Mouse (Mus musculus) ZHBTc4 (cell line): ENCODE results near the gene Lingo4.

Experiments used
- DNase-seq: peaks from one replicate; pipeline ENCODE4 v3.0.0-alpha.2; 2011; ENCODE audit warnings: low read depth, low spot score

Lingo4 gene

DNA sequence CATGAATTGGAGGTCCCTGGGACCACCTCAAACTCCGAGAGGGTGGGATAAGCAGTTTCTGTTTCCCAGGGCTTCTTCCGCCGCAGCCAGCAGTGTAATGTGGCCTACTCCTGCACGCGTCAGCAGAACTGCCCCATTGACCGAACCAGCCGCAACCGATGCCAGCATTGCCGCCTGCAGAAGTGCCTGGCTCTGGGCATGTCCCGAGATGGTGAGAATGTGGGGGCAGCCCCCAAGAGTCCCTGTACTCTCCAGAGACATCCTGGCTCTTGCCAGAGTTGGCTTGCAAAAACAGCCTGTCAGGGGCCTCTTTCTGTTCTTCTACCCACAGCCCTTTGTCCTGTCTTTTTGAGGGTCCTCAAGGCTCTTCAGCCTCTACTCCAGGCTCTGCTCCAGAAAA is 10.9 kb upstream of the Lingo4 start:
- DNase-seq = no peak

DNA sequence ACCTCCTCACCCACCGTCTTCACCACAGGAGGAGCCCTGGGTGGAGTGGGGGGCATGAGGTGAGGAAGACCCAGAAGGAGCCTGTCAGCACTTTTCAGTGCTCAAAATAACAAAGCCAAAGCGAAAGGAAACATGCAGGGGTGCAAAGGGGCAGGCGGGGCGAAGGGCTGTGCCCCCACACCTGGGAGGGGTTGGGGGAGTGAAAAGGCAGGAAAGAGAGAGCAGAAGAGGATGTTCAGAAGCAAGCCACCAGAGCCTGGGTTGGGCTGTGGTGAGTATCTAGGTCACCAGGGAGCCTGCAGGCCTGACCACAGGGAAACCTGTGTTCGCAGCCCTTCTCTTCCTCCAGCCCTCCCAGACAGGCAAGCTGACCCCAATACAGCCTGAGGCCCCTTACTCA is 10.3 kb upstream of the Lingo4 start:
- DNase-seq = no peak

DNA sequence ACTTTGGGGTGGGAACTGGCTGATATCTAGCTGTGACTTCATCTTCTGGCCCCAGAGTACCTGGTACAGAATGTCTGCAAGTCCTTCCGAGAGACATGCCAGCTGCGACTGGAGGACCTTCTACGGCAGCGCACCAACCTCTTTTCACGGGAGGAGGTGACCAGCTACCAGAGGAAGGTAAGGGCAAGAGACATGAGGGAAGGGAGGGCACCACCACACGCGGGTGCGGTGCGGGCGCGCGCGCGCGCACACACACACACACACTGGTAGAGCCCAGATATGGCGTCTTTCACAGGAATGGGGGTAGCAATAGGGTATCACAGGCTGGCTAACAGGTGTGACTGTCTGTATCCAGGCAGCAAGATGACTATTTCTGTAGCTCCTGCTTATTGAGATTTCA is 8.9 kb upstream of the Lingo4 start:
- no peak for DNase-seq

DNA sequence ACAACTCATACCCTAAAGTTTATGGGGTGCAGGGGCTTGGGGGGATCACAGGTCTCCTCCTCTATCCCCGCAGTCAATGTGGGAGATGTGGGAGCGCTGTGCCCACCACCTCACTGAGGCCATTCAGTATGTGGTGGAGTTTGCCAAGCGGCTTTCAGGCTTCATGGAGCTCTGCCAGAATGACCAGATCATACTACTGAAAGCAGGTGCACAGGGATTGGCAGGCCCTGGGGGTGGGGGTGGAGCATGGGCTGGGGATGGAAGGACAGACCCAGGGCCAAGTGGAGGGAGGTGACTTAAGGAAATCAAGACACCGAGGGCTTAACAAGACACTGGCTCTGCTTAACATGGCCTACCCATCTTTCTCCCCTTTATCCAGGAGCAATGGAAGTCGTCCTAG is 7.3 kb upstream of the Lingo4 start:
- DNase-seq = no peak

DNA sequence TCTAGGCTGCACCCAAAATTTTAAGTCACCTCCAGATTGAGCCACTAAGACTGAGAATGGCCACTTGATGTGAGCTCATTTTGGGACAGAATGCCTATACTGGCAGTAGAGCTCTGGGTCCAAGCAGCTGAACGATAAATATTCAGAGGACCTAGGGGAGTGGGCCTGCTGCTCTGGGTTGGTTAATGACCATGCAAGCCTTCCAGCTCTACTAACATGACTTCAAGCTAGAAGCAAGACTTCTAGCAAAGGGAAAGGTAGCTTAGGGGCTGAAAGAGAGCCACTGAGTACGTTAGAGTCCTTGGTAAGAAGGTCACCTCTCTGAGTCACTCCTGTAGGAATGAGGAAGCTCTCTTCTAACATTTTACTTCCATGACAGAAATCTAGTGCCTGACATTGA is 6.2 kb upstream of the Lingo4 start:
- DNase-seq = no peak

DNA sequence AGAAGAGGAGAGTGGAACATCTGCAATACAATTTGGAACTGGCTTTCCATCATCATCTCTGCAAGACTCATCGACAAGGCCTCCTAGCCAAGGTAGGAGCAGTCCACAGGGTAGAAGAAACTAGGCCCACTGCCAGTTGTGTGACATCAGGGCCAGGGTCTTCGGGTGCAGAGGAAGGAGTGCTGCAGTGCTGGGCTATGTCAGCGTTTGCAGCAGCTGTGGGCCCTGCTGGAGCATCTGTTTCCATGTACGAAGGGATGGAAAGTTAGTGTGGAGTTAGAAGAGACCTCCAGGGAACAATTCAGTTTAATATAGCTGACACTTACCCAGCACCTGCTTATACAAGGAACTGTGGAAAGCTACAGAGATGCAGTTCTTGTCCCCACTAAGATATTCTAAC is 5.3 kb upstream of the Lingo4 start:
- no peak for DNase-seq

DNA sequence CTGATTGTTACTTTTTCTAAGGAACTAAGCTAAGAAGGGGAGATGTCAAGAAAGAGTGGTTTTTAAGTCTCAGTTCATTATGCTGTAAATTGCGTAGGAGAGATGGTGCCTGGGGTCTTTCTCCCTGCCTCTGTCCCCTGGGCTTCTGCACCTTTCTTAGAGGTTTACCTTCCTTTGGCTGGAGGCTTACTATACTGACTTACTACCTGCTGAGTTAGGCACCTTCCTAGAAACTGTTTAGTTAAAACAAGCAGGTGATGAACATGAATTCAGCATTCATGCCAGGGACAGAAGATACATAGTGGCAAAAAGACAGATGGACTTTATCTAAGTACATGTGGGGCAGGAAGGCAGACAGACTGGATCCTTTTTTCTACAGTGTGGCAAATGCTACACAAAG is 2.0 kb upstream of the Lingo4 start:
- DNase-seq = no peak

DNA sequence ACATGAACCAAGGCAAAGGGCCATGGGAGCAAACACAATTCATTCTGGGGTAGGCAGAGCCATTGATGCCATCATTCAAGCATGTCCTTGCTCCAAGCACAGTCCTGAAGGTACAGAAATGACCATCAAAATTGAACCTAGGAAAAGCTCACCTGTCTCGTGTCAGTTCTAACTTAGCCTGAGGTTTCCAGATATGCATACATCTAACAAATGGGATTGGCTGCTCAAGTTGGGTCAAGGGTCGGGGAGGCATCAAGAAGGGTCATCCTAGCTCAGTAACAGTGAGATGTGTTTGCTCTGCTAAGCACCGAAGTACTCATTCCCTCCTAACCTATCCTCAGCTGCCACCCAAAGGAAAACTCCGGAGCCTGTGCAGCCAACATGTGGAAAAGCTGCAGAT is 1.5 kb upstream of the Lingo4 start:
- no peak for DNase-seq

DNA sequence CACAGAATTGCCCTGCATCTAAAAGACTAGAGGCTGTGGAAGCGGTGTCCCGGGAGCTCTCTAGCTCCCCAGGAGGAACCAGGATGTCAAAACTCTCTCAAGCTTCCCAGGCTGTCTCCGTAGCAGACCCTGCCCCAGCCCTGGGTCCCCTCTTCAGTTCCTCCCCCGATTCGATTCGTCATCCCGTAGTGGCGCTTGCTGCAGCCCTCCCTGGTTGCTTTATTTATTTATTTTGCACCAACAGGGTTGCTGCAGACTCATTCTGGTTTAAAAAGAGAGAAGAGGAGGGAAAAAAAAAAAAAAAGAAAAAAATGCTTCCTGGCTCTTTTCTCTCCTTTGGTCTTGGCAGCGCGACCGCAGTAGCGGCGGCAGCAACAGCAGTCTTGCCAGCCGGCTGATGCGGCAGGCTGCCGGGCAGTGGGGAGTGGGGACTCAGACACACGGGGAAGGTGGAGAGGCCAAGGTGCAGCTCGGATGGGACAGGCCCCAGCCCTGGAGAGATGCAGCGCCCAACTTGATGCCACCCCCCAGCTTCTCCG is 695 bp downstream of the Lingo4 start:
- no peak for DNase-seq

DNA sequence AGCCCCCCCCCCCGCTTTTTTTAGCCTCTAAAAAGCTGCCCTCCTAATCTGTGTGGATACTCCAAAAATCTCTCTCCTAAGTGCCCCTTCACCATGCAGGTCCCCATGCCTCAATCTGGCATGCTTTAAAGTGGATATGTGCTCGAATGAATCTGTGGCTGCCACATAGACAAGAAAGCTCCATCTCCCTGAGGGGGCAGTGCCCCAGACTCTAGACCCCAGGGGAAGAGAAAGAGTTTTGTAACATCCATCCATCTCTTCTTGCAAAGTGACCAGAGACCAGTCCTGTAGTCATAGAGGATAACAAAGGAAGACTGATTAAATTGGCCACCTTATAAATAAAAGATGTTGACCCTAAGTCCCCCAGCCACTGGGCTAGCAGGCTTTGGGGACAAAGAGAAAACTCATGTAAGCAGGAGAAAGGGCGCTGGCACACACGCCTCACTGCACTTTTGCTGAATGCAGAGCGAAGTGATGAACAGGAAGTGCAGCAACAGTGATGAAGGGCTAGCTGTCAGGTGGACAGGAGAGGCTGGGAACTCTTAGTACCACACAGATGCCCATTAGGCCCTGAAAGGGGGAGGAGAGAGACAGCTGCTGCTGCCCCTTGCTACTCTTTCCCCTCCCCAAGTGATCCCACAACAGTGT is 1.5 kb downstream of the Lingo4 start:
- DNase-seq = no peak

DNA sequence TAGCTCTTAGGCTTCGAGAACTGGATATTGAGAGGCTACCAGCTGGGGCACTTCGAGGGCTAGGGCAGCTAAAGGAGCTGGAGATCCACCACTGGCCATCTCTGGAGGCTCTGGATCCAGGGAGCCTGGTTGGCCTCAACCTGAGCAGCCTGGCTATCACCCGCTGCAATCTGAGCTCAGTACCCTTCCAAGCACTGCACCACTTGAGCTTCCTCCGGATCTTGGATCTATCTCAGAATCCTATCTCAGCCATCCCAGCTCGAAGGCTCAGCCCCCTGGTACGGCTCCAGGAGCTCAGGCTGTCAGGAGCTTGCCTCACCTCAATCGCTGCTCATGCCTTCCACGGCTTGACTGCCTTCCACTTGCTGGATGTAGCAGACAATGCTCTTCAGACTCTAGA is 4.1 kb downstream of the Lingo4 start:
- no peak for DNase-seq

DNA sequence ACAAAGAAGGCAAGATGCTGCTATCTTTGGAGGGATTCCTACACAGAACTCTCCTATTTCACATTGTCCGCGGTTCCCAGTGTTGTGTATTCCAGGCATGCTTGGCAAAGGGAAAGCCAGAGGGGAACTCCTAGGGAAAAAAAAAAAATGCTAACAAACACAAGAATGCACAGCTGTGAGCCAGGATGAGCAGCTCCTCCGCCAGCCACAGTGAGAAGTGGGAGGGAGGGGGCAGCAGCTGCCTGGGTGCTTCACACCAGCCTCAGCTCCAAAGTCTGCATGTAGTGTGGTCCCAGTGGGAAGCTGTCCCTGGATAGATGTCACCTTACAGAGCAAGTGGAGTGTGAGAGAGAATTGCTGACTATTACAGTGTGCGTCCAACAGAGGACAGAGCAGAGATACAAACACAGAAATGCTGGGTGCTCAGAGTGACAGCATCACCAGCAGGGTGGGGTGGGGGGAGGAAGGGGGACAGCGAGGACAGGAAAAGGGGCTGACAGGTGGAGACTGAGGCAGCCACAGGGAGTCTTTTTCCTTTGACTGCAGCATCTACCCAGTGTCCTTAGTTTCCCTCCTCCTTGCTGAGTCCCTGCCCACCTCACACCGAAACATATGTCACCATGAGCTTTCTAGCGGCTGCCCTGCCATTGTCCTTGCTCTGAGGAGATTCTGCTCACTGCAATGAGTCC is 6.2 kb downstream of the Lingo4 start:
- no peak for DNase-seq

DNA sequence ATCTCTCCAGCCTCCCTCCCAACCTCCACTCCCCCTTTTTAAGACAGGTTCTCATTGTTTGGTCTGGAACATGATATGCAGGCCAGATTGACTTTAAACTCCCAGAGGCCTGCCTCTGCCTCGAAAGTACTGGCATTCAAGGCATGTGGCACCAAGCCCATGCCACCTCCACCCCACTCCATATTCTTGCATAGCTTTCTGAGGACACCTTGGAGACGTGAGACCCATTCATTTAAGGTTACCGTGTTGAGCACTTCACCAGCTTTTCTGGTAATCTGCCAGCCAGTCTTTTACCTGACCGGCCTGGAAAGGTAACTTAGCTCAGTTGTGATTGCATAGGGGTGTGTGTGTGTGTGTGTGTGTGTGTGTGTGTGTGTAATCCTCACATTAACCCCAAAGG is 7.2 kb downstream of the Lingo4 start:
- no peak for DNase-seq

DNA sequence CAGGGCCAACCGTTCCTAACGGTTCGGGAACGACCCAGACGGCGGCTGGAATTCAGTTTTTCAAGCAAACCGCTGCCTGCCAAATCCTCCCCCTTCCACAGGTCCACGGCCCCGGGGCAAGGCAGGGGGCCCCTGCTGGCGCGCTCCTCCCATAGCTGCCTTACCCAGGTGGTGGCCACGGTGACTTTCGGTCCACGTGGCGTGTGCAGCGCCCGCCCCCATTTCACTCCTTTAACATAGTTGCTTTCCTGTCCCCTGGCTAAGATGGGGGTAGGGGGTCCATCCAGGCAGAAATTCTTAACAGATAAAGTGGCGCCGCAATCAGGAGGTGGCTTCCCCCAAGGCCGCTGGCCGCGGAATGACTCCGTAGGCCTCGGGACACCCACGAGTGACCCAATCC is 14.2 kb downstream of the Lingo4 start:
- DNase-seq = no peak

DNA sequence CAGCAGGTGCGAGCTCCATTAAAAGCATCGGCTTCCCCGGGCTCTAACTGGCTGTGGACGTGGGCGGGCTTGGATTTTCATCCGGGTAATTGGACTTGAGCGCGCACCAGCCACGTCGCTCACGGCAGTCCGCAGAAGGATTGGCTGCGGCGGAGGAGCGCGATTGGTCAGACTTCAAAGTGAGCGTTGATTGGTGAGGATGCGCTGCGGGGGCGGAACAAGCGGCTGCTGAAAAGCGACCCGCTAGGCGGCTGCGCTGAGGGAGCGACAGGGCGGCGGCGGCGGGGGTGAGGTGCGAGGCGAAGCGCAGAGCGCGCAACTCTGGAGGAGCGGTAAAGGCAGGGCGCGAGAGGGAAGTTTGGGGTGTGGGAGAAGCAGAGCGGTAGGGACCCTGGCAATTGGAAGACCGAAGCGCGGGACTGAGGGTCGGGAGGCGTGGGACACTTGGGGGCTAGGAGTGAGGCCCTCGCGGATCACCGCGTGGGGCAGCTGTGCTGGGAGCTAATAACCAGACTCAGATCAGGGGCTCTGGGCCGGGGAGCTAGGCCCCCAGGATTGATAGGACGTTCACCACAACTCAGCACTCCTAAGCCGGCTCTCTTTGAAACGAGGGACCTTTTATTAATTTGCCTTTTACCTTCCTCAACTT is 14.8 kb downstream of the Lingo4 start, which contains the start of gene Tdrkh:
Gene Tdrkh (plus strand): TSS at position 243 of the 649 bp plus-strand sequence.
- DNase-seq = peak; percentile 98

DNA sequence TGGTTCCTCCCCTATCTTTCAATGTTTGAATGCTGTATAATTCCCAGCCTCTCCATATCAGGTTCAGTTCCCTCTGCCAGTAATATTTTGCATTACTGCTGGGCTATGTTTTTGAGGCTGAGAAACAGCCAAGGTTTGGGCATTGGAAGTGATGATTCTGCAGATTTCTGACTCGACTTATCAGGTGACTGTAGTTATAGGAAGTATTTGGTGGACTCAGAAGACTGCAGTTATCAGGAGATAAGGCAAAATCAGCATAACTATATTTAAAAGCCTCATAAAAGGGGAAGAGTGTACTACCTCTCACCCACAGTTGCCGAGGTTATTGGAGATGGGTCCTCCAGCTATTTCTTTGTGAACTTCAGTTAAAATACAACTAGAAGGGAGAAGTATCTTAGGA is 32.7 kb downstream of the Lingo4 start:
- DNase-seq = no peak

DNA sequence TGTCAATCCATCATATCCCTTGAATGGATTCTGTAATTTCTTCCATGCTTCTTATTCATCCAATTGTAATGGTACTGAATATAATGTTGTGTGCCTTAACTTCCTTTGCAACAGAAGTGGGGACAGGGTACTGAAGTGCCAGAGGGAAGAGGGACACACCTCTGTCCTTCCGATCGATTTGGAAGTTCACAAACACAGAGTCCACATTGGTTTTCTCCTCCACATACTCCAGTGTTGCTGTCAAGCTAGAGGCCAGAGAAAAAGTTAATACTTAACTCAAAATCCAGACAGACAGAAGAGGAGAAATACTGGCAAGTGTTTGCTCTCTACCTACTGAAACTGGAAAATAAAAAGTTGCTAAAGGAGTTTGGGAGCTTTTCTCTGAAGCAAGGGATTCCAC is 36.0 kb downstream of the Lingo4 start:
- DNase-seq = no peak

DNA sequence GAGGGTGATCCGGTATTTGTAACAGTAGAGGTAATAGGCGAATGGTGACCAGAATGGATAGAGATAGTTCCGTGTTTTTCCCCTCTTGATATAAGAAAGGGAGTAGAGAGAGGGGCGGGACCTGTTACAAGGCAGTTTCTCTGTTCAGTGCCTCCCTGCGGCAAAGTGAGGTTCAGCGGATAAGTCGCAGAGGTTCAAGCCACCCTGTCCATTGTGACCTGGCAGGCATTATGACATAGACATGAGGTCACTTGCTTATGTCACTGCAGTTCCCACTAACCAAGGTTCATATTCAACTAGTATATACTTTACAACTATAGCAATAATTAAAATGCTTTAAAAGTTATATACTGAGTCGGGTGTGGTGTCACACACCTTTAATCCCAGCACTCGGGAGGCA is 38.1 kb downstream of the Lingo4 start:
- no peak for DNase-seq

DNA sequence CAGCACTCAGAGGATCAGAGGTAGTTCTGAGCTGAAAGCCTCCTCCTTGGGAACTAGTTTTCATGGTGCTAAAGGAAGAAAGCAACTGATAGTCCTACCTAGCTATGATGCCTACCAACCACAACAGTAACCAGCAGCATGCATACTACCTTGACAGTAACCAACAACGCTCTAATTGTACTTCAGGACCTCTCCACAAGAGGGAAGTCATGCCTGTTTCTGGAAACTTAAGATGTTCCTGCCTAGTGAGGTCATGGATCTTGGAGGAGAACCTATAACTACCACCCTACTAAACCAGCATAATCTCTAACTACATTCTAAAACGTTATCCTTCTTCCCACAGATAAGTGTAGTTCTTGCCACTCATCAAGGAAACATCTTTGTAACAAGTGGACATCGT is 42.9 kb downstream of the Lingo4 start:
- peak; percentile 54 for DNase-seq

DNA sequence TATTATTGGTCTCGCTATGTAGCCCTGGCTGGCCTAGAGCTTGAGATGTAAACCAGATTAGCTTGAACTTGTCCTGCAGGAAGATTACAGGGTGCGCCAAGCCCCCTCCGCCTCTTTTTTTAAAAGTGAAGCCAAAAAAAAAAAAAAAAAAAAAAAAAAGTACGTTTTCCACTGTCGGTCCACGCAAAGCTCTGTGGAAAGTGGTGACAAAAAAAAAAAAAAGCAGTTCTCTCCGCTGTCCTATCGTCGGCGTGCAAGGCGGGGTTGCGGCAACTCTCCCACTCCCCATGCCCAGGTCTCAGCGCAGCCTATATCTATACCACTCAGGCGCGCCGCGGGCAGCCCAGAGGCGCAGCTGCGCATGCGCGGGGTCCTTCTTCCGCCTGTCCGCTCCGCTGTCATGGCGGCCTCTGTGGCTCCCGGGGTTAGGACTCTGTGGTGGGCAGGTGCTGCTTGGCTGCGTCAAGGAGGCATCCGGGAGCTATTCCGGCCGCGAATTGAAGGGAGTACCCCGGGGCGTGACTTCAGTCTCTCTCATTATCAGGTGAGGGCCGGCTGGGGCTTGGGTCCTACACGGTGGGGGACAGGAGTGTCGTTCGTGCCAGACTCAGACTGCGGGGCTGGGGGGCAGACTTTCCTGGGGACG is 44.8 kb downstream of the Lingo4 start, which contains the start of gene Mrpl9:
Gene Mrpl9 (plus strand): TSS at position 368 of the 646 bp plus-strand sequence.
- DNase-seq = peak; percentile 97

DNA sequence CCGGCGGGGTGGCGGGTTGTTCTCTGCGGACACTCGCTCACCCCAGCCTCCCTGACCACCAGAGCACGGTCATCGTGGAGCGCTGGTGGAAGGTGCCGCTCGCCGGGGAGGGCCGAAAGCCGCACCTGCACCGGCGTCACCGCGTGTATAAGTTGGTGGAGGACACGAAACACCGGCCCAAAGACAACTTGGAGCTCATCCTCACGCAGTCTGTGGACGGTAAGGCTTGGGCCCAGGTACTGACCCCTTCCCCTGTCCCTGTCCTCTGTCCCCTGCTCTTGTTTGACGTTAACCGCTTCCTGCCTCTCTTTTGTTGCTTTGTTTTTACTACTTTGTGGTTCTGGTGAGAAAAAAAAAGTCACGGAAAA is 45.3 kb downstream of the Lingo4 start, which contains the start of gene Oaz3:
Gene Oaz3 (minus strand): TSS at position 319 of the 368 bp plus-strand sequence.
- DNase-seq = no peak

DNA sequence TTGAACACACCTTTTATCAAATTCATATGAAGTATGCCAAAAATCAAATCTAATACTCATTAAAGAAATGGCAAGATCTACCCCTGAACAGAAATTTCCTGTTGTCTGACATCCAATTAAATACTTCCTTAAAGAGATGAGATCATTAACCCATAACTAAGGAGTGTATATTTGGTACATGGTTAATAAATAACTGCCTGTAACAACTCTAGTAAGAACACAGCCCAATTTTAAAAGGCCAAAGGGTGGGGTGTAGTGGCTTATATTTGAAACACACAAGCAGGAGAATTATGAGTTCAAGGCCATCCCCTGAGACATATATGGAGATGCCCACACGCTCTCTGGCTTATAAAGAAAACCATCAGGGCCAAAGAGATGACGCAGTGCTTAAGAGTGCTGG is 51.1 kb downstream of the Lingo4 start:
- DNase-seq = no peak
